Mouse (Mus musculus) neutrophil, adult 59 days (primary cell): ENCODE data around the gene Tlr11. TPM values are rescaled to one million over a fixed set of nuclear protein-coding genes. Genes with fewer than 3 reads are reported as not detected.

ENCODE experiments used
- total RNA-seq, 2 experiments: library from RNA; stranded (reverse); gene quantifications; 1 replicate in 1 of 2; 2 replicates in 1 of 2; pipeline ENCODE4 v1.2.4; 2023

Gene Tlr11
- under 1 TPM in 1 of 2 experiments, not detected in 1; 0.29 TPM for total RNA-seq

DNA sequence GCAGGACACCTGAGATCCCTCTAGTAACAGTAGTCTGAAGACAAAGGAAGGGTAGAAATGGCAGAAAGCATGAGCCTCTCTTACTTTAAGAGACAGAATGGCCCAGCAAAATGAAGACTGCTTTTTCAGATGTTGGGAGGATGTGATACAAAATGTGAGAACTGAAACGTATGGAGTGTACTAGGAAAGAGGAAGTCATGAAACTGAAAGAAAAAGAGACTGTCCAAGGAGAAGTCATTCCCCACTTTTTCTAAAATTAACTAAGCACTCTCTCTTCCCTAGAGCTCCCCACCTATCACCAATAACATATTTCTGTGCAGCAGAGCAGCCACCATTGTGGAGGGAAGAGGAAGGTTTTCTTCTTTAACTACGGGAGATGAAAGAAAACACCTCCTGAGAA, at the start of gene Tlr11:
Gene Tlr11 (plus strand): TSS at position 322 of the 400 bp plus-strand sequence.

DNA sequence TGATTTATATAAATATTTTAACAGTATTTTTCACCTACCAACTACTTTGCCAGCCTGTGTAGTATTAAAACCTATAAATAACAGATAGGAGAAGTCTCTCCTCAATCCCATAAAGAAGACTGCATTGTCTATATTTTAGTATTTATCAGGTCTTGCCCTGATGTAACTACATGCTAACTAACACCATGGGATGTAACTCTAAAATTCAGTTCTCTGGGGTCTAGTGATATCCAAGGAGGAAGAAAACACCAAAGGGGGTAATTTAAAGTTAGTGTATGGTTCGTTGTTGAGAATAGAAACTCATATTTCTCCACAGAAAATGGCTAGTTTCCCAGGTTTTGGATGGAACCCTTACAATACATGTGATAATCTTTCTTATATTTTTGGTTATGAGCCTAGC, 31.1 kb upstream of the Tlr11 start, which contains the start of gene Olfr734:
Gene Olfr734 (minus strand): TSS at position 101 of the 400 bp plus-strand sequence.

DNA sequence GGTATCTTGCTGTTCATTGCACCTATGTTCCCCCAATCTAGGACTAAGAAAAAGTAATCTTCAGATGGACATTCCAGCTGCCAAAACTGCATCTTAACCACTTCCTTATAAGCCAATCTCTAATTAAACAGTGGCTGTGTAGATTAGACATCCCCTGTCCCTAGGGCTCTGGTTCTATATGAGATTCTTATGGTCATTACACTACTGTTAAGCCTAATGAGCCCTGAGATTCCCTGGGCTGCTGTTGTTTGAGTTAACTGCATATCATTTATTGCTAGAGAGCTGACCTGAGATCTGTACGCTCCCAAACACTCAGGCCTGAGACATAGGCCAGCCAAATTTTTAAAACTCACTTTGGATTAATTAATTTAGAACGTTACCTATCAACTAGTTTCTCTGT, 8.9 kb upstream of the Tlr11 start, which contains the start of gene Olfr735:
Gene Olfr735 (minus strand): TSS at position 77 of the 400 bp plus-strand sequence.

DNA sequence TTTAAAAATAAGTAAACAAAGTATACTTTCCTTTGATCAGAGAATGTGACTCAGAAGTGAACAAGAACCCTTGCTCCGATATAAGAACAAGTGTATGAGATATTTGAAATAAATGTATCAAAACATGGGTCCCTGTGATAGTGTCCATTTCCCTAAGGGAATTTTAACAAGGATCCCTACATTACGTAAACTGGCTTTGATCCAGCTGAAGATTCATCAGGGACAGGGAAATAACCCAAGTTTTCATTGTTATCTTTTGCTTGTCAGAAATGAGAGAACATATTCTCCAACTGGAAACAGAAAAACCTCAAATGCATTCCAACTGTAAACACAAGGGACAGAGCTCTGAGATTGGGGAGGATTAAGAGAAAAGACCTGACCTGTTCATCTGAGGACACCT, 23.1 kb downstream of the Tlr11 start, which contains the start of gene Olfr736:
Gene Olfr736 (plus strand): TSS at position 301 of the 400 bp plus-strand sequence.

DNA sequence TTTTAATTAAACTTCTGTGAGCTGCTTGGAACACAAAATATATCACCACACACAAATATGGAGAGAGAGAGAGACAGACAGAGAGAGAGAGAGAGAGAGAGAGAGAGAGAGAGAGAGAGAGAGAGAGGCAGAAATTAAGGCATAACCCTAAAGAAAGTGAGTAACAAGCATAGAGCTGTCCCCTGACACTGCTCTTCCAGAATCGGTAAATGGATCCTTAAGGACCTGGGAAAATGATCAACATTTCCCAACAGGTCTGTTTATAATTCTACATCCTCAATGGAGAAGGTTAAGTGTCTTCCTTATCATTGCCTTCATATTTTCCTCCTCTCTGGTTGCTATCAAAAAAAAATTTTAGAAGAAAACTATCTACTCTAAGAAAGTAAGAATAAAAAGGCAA, 49.6 kb downstream of the Tlr11 start, which contains the start of gene Olfr738:
Gene Olfr738 (plus strand): TSS at position 301 of the 400 bp plus-strand sequence.

Other genes with a start within 250 kb of the Tlr11 start
- not detected for gene Olfr727, start 234.7 kb upstream of the Tlr11 start, total RNA-seq
- gene Olfr728, start 215.2 kb upstream of the Tlr11 start, total RNA-seq = not detected
- gene Olfr729, start 205.0 kb upstream of the Tlr11 start, total RNA-seq = not detected
- gene Olfr730, start 169.7 kb upstream of the Tlr11 start, total RNA-seq = not detected
- not detected for gene Olfr731, start 116.0 kb upstream of the Tlr11 start, total RNA-seq
- gene Olfr732, start 73.7 kb upstream of the Tlr11 start, total RNA-seq = not detected
- not detected for gene Olfr733, start 56.4 kb upstream of the Tlr11 start, total RNA-seq
- gene Olfr734, start 31.2 kb upstream of the Tlr11 start, total RNA-seq = not detected
- gene Olfr735, start 9.0 kb upstream of the Tlr11 start, total RNA-seq = not detected
- not detected for gene Olfr736, start 23.2 kb downstream of the Tlr11 start, total RNA-seq
- gene Olfr738, start 49.7 kb downstream of the Tlr11 start, total RNA-seq = not detected
- not detected for gene Olfr739, start 60.7 kb downstream of the Tlr11 start, total RNA-seq
- gene Olfr740, start 87.6 kb downstream of the Tlr11 start, total RNA-seq = not detected
- gene Olfr741, start 114.8 kb downstream of the Tlr11 start, total RNA-seq = not detected
- not detected for gene Olfr742, start 145.7 kb downstream of the Tlr11 start, total RNA-seq
- not detected for gene Olfr743, start 163.9 kb downstream of the Tlr11 start, total RNA-seq